Mouse (Mus musculus) heart, embryonic 11.5 days (tissue): ENCODE measurements around the gene Calm1. TPM values are rescaled to one million over a fixed set of nuclear protein-coding genes. Genes with fewer than 3 reads are reported as not detected.
A peak's percentile ranks its signal among the peaks of the same experiment; 100 is the strongest.

Experiments
- ATAC-seq: fragments of 200-750 bp; cut with Nextera tagmentation; replicated peaks from 2 replicates; pipeline ENCODE4 v1.8.0; 2017; ENCODE audit warnings: moderate library complexity; ENCODE audit not compliant: insufficient number of reproducible peaks, low FRiP score, low TSS enrichment
- H3K27ac ChIP-seq: fragments of 300-500 bp; sonication (generic); 2 replicates; pipeline ENCODE4 v1.5.1; 2014; ENCODE audit warnings: mild to moderate bottlenecking, low read depth, low read length
- H3K27me3 ChIP-seq: fragments of 300-500 bp; sonication (generic); 2 replicates; pipeline ENCODE4 v1.6.1; 2014; ENCODE audit warnings: mild to moderate bottlenecking, low read length, mixed read lengths; ENCODE audit not compliant: control insufficient read depth, insufficient read depth
- H3K36me3 ChIP-seq: fragments of 300-500 bp; sonication (generic); 2 replicates; pipeline ENCODE4 v1.6.1; 2014; ENCODE audit warnings: mild to moderate bottlenecking, low read length, moderate library complexity, mixed read lengths; ENCODE audit not compliant: control insufficient read depth, insufficient read depth
- H3K4me1 ChIP-seq: fragments of 300-500 bp; sonication (generic); 2 replicates; pipeline ENCODE4 v1.6.1; 2014; ENCODE audit warnings: low read length; ENCODE audit not compliant: control insufficient read depth, insufficient read depth
- H3K4me2 ChIP-seq: fragments of 300-500 bp; sonication (generic); 2 replicates; pipeline ENCODE4 v1.6.1; 2014; ENCODE audit warnings: mild to moderate bottlenecking, moderate library complexity
- H3K4me3 ChIP-seq: fragments of 300-500 bp; sonication (generic); 2 replicates; pipeline ENCODE4 v1.5.1; 2014; ENCODE audit warnings: low read depth, low read length
- H3K9ac ChIP-seq: fragments of 300-500 bp; sonication (generic); 2 replicates; pipeline ENCODE4 v1.6.1; 2014; ENCODE audit warnings: mild to moderate bottlenecking, low read depth, low read length, moderate library complexity
- H3K9me3 ChIP-seq: fragments of 300-500 bp; sonication (generic); replicated peaks from 2 replicates; pipeline ENCODE4 v1.6.1; 2016; ENCODE audit warnings: low read length; ENCODE audit not compliant: control insufficient read depth
- WGBS: fragments of 180-500 bp; shearing (Covaris S2); extraction: QIAGEN DNeasy Blood & Tissue Kit; methylation state at CpG from one replicate; pipeline ENCODE4 v1.1.7; 2014; ENCODE audit not compliant: insufficient replicate concordance; 5-methylcytosine and 5-hydroxymethylcytosine counted together
- polyA plus RNA-seq: library from polyadenylated mRNA; unstranded; fragments of >200 nt; fragmentation: Nextera tagmentation; extraction: Ambion mirVana; gene quantifications from 2 replicates; pipeline ENCODE4 v1.2.1, GENCODE M21; 2014

The Calm1 gene
- polyA plus RNA-seq, 1 experiment from 2014 or later, result 913 TPM

- Histone ChIP-seq H3K9ac (no peak overlapping the region), H3K4me1 (peaks cover 9% of the 10 kb centered on the region), H3K27me3 (no peaks in the 10 kb centered on the region), H3K9me3 (no peaks in the 10 kb centered on the region), H3K4me2 (peak overlapping the region; percentile 88), H3K27ac (no peak overlapping the region), H3K36me3 (peaks cover 12% of the 10 kb centered on the region; the same call in 1 of the 2 replicates), H3K4me3 (peak overlapping the region; percentile 96)
- ATAC-seq, result no peak
- WGBS, result 2% methylated on average over 13 of the region's 13 CpGs
Measured at GRCm38 (mm10) chr12:100201838-100202237, 2.6 kb downstream of the Calm1 start.

GRCm38 (mm10) chr12:100203759-100204158 is 4.5 kb downstream of the Calm1 start:
- peaks cover 9% of the 10 kb centered on the region for H3K4me1 ChIP-seq
- H3K27me3 ChIP-seq, result no peaks in the 10 kb centered on the region
- H3K36me3 ChIP-seq, result peaks cover 16% of the 10 kb centered on the region; the same call in 1 of the 2 replicates
- H3K4me2 ChIP-seq, result no peak overlapping the region
- H3K4me3 ChIP-seq, result no peak overlapping the region
- H3K27ac ChIP-seq, result 0 out of 2 replicates have a peak overlapping the region, but pooled peaks have one; percentile 4
- no peaks in the 10 kb centered on the region for H3K9me3 ChIP-seq
- WGBS, result 53% methylated on average over 3 of the region's 3 CpGs
- no peak overlapping the region for H3K9ac ChIP-seq
- ATAC-seq, result no peak

- Histone ChIP-seq H3K36me3 (peaks cover 16% of the 10 kb centered on the region; the same call in 1 of the 2 replicates), H3K4me2 (no peak overlapping the region)
Measured at GRCm38 (mm10) chr12:100205156-100205555, 5.9 kb downstream of the Calm1 start.

GRCm38 (mm10) chr12:100206521-100206920 is 7.3 kb downstream of the Calm1 start:
- Histone ChIP-seq H3K36me3 (peaks cover 16% of the 10 kb centered on the region; the same call in 1 of the 2 replicates), H3K27me3 (no peaks in the 10 kb centered on the region), H3K4me2 (no peak overlapping the region), H3K9me3 (no peaks in the 10 kb centered on the region), H3K9ac (no peak overlapping the region), H3K27ac (no peak overlapping the region), H3K4me3 (no peak overlapping the region), H3K4me1 (peaks cover 5% of the 10 kb centered on the region; the same call in 1 of the 2 replicates)
- ATAC-seq, result no peak
- 84% methylated on average over 3 of the region's 3 CpGs for WGBS

More at GRCm38 (mm10) chr12:100205156-100205555, 5.9 kb downstream of the Calm1 start:
- no peak for ATAC-seq
- Histone ChIP-seq H3K9ac (no peak overlapping the region), H3K27me3 (no peaks in the 10 kb centered on the region), H3K4me3 (no peak overlapping the region), H3K4me1 (peaks cover 9% of the 10 kb centered on the region), H3K9me3 (no peaks in the 10 kb centered on the region), H3K27ac (no peak overlapping the region)
- WGBS, result 92% methylated on average over 8 of the region's 8 CpGs

- Histone ChIP-seq H3K27me3 (no peaks in the 10 kb centered on the region), H3K27ac (no peak overlapping the region), H3K9me3 (no peaks in the 10 kb centered on the region), H3K4me2 (no peak overlapping the region), H3K4me1 (peaks cover 5% of the 10 kb centered on the region; the same call in 1 of the 2 replicates), H3K4me3 (no peak overlapping the region), H3K9ac (no peak overlapping the region), H3K36me3 (peaks cover 16% of the 10 kb centered on the region; the same call in 1 of the 2 replicates)
- ATAC-seq, result no peak
- 91% methylated on average over 5 of the region's 5 CpGs for WGBS
Measured at GRCm38 (mm10) chr12:100206926-100207325, 7.7 kb downstream of the Calm1 start.

- Histone ChIP-seq H3K9me3 (no peaks in the 10 kb centered on the region), H3K27ac (no peak overlapping the region; the same call in 1 of the 2 replicates), H3K9ac (no peak overlapping the region), H3K36me3 (peaks cover 14% of the 10 kb centered on the region; the same call in 1 of the 2 replicates), H3K4me1 (no peaks in the 10 kb centered on the region), H3K27me3 (no peaks in the 10 kb centered on the region), H3K4me3 (no peak overlapping the region), H3K4me2 (no peak overlapping the region)
- 82% methylated on average over 10 of the region's 10 CpGs for WGBS
- ATAC-seq, result no peak; the same call in 1 of the 2 replicates
Measured at GRCm38 (mm10) chr12:100209701-100210478, 10.7 kb downstream of the Calm1 start.

GRCm38 (mm10) chr12:100210973-100211372 is 11.7 kb downstream of the Calm1 start:
- 44% methylated on average over 5 of the region's 5 CpGs for WGBS
- H3K27ac ChIP-seq, result no peak overlapping the region
- 0 out of 2 replicates have a peak, but pooled peaks have one; percentile 47 for ATAC-seq

GRCm38 (mm10) chr12:100211453-100212185 is 12.4 kb downstream of the Calm1 start:
- H3K27me3 ChIP-seq, result no peaks in the 10 kb centered on the region
- no peak overlapping the region for H3K9ac ChIP-seq
- no peaks in the 10 kb centered on the region for H3K9me3 ChIP-seq
- 0 out of 2 replicates have a peak, but pooled peaks have one; percentile 12 for ATAC-seq
- WGBS, result 74% methylated on average over 5 of the region's 5 CpGs
- H3K36me3 ChIP-seq, result 0 out of 2 replicates have a peak, but pooled peaks cover 4% of the 10 kb centered on the region
- H3K4me1 ChIP-seq, result no peaks in the 10 kb centered on the region
- no peak overlapping the region for H3K4me3 ChIP-seq
- H3K27ac ChIP-seq, result no peak overlapping the region
- no peak overlapping the region for H3K4me2 ChIP-seq

More at GRCm38 (mm10) chr12:100210973-100211372, 11.7 kb downstream of the Calm1 start:
- Histone ChIP-seq H3K4me2 (no peak overlapping the region), H3K27me3 (no peaks in the 10 kb centered on the region), H3K4me1 (no peaks in the 10 kb centered on the region), H3K9ac (no peak overlapping the region), H3K9me3 (no peaks in the 10 kb centered on the region), H3K36me3 (peaks cover 6% of the 10 kb centered on the region; the same call in 1 of the 2 replicates), H3K4me3 (no peak overlapping the region)
